In the genomic region with DNA sequence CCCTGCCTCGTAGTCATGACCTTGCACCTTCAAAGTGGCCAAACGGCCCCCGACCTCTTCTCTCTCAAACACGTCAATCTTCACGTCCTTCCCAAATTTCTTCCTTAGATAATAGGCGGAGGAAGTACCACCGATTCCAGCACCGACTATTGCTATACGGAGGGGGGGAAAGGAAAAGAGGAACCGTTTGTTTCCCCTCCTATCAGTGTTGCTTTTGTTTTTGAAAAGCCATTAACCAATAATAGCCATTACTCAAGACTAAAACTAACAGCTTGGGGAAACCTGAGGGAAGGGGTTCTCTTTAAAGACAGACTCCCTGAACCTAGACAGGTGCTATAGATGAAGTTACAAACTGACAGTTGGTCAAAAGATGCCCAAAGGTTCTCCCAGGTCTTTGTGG, we compare ENCODE assay signal across 9 mouse cellular contexts. TPM values are rescaled to one million over a fixed set of nuclear protein-coding genes. Genes with fewer than 3 reads are reported as not detected.
A peak's percentile ranks its signal among the peaks of the same experiment; 100 is the strongest.
DNase-seq lines count a peak whose midpoint lies in the region; ATAC-seq and TF ChIP-seq lines count a peak whose summit lies in the region.
"Had no signal": no experiment of that assay in that cellular context is flagged by ENCODE, and none has a peak within 500 bp of the region (broad histone marks: within the 10 kb centered on the region; RNA-seq: fewer than 3 reads in every experiment).

No protein-coding gene starts in this region.

- WGBS in heart, embryonic 10.5 days = 34% methylated on average over 10 of the region's 10 CpGs
- WGBS in heart, postnatal 0 days = 24% methylated on average over 10 of the region's 10 CpGs

- DNase-seq in heart, embryonic 10.5 days (ENCODE audit: low spot score) = no peak
- DNase-seq in heart, postnatal 4 days = no peak
- DNase-seq in heart, postnatal 0 days (ENCODE audit: low spot score) = no peak
- DNase-seq in urinary bladder, adult 2 months (ENCODE audit: low spot score) = no peak
- no peak for DNase-seq in T-cell, adult 2 months (ENCODE audit: low spot score)
- DNase-seq in adrenal gland, adult (ENCODE audit: inconsistent age in 2 of 2, low spot score in 1 of 2) = no peak

- no peak for TF ChIP-seq CTCF in E14TG2a.4 (conservative IDR thresholded peaks at IDR 0.05; ENCODE audit: low read length)
- no peak for TF ChIP-seq CTCF in heart, postnatal 0 days (IDR thresholded peaks at IDR 0.05; ENCODE audit: low read depth)

- peak overlapping the region; percentile 74 for H3K4me2 ChIP-seq in heart, postnatal 0 days (ENCODE audit: low read depth, low read length)

- peak overlapping the region; percentile 66 for H3K9ac ChIP-seq in heart, postnatal 0 days (replicated peaks; ENCODE audit: low read depth, low read length)

- TF ChIP-seq EP300 in heart, postnatal 0 days (IDR thresholded peaks at IDR 0.05; ENCODE audit: low read depth) = no peak

- peaks cover 38% of the 10 kb centered on the region for H3K4me1 ChIP-seq in heart, embryonic 10.5 days
- H3K4me1 ChIP-seq in E14TG2a.4 (replicated peaks; ENCODE audit: low read depth, low read length) = peaks cover 31% of the 10 kb centered on the region
- peaks cover 24% of the 10 kb centered on the region for H3K4me1 ChIP-seq in heart, postnatal 0 days (ENCODE audit: control insufficient read depth, insufficient read depth)
- H3K4me1 ChIP-seq in megakaryocyte, embryonic 14.5 days = peaks cover 49% of the 10 kb centered on the region

- H3K4me3 ChIP-seq in heart, embryonic 10.5 days = peak overlapping the region; percentile 93
- peak overlapping the region; percentile 99 for H3K4me3 ChIP-seq in E14TG2a.4 (replicated peaks; ENCODE audit: low read length)
- peak overlapping the region; percentile 78 for H3K4me3 ChIP-seq in heart, postnatal 0 days (ENCODE audit: low read depth, low read length)
- H3K4me3 ChIP-seq in megakaryocyte, embryonic 14.5 days (replicated peaks) = peak overlapping the region; percentile 98

- H3K27me3 ChIP-seq in heart, embryonic 10.5 days (ENCODE audit: insufficient read depth, poor library complexity, severe bottlenecking) = no peaks in the 10 kb centered on the region
- peaks cover 22% of the 10 kb centered on the region for H3K27me3 ChIP-seq in E14TG2a.4 (ENCODE audit: insufficient read depth, low read length)
- no peaks in the 10 kb centered on the region for H3K27me3 ChIP-seq in heart, postnatal 0 days (ENCODE audit: control insufficient read depth, insufficient read depth, low read length)
- no peaks in the 10 kb centered on the region for H3K27me3 ChIP-seq in megakaryocyte, embryonic 14.5 days (replicated peaks)

- no peak for ATAC-seq in heart, postnatal 0 days (ENCODE audit: insufficient read depth, low read depth)

- H3K36me3 ChIP-seq in heart, embryonic 10.5 days = peaks cover 21% of the 10 kb centered on the region
- H3K36me3 ChIP-seq in E14TG2a.4 (ENCODE audit: insufficient read depth, low read length) = peaks cover 30% of the 10 kb centered on the region
- peaks cover 16% of the 10 kb centered on the region for H3K36me3 ChIP-seq in heart, postnatal 0 days (replicated peaks; ENCODE audit: control insufficient read depth, insufficient read depth, low read length)
- peaks cover 29% of the 10 kb centered on the region for H3K36me3 ChIP-seq in megakaryocyte, embryonic 14.5 days (replicated peaks; ENCODE audit: low read length)

- H3K9me3 ChIP-seq in heart, embryonic 10.5 days = no peaks in the 10 kb centered on the region
- H3K9me3 ChIP-seq in E14TG2a.4 (ENCODE audit: low read length) = no peaks in the 10 kb centered on the region
- no peaks in the 10 kb centered on the region for H3K9me3 ChIP-seq in heart, postnatal 0 days (replicated peaks; ENCODE audit: control insufficient read depth, low read length)
- no peaks in the 10 kb centered on the region for H3K9me3 ChIP-seq in megakaryocyte, embryonic 14.5 days

- H3K27ac ChIP-seq in heart, embryonic 10.5 days = peak overlapping the region; percentile 93
- H3K27ac ChIP-seq in heart, postnatal 0 days (ENCODE audit: low read depth) = peak overlapping the region; percentile 81

RNA-seq across cellular contexts. Expression of a gene that starts 1.0 kb away (rescaled TPM):
- 55.4 and 57.8 TPM in 2 replicates for polyA plus RNA-seq in heart, embryonic 10.5 days (2016; fragmentation: Nextera tagmentation; extraction: Ambion mirVana)
- total RNA-seq in heart, postnatal 4 days (2021) = 10 to 100 TPM; 52.5 TPM
- 44.5 and 55.8 TPM in 2 replicates for total RNA-seq in heart, postnatal 0 days (2014; rRNA removed; ENCODE audit: low replicate concordance)
- polyA plus RNA-seq in heart, postnatal 0 days (2015; fragmentation: Nextera tagmentation; extraction: Ambion mirVana) = 44.5 and 44.7 TPM in 2 replicates
- polyA plus RNA-seq in megakaryocyte, embryonic 14.5 days (2012; ENCODE audit: insufficient read depth, low replicate concordance) = 8.2 and 12.4 TPM in 2 replicates
- 91.2 and 102 TPM in 2 replicates for polyA plus RNA-seq in urinary bladder, adult 2 months (2012; rRNA removed)

RNA-seq across cellular contexts. Expression of a gene that starts 8.1 kb away (rescaled TPM):
- polyA plus RNA-seq in heart, embryonic 10.5 days (2016; fragmentation: Nextera tagmentation; extraction: Ambion mirVana) = 144 and 177 TPM in 2 replicates
- 10 to 100 TPM; 60.2 to 62.3 TPM for total RNA-seq in heart, postnatal 4 days (2021)
- 50.5 and 76.7 TPM in 2 replicates for total RNA-seq in heart, postnatal 0 days (2014; rRNA removed; ENCODE audit: low replicate concordance)
- polyA plus RNA-seq in heart, postnatal 0 days (2015; fragmentation: Nextera tagmentation; extraction: Ambion mirVana) = 67.8 and 72.0 TPM in 2 replicates
- 2.0 and 6.4 TPM in 2 replicates for polyA plus RNA-seq in megakaryocyte, embryonic 14.5 days (2012; ENCODE audit: insufficient read depth, low replicate concordance)
- polyA plus RNA-seq in urinary bladder, adult 2 months (2012; rRNA removed) = 55.8 and 74.2 TPM in 2 replicates

RNA-seq across cellular contexts. Expression of a gene that starts 24.9 kb away (rescaled TPM):
- 410 and 487 TPM in 2 replicates for polyA plus RNA-seq in heart, embryonic 10.5 days (2016; fragmentation: Nextera tagmentation; extraction: Ambion mirVana)
- total RNA-seq in heart, postnatal 4 days (2021) = 100 to 1,000 TPM; 108 to 113 TPM
- 35.6 and 52.8 TPM in 2 replicates for total RNA-seq in heart, postnatal 0 days (2014; rRNA removed; ENCODE audit: low replicate concordance)
- 159 and 170 TPM in 2 replicates for polyA plus RNA-seq in heart, postnatal 0 days (2015; fragmentation: Nextera tagmentation; extraction: Ambion mirVana)
- polyA plus RNA-seq in megakaryocyte, embryonic 14.5 days (2012; ENCODE audit: insufficient read depth, low replicate concordance) = 2.9 and 11.4 TPM in 2 replicates
- 87.2 and 143 TPM in 2 replicates for polyA plus RNA-seq in urinary bladder, adult 2 months (2012; rRNA removed)

RNA-seq across cellular contexts. Expression of a gene that starts 30.5 kb away (rescaled TPM):
- 1.1 TPM in 1 of 2 replicates, not detected in the other for polyA plus RNA-seq in heart, embryonic 10.5 days (2016; fragmentation: Nextera tagmentation; extraction: Ambion mirVana)
- not detected for total RNA-seq in heart, postnatal 4 days (2021)
- total RNA-seq in heart, postnatal 0 days (2014; rRNA removed; ENCODE audit: low replicate concordance) = 0.46 TPM in 1 of 2 replicates, not detected in the other
- not detected in 2 replicates for polyA plus RNA-seq in heart, postnatal 0 days (2015; fragmentation: Nextera tagmentation; extraction: Ambion mirVana)
- not detected in 2 replicates for polyA plus RNA-seq in megakaryocyte, embryonic 14.5 days (2012; ENCODE audit: insufficient read depth, low replicate concordance)
- polyA plus RNA-seq in urinary bladder, adult 2 months (2012; rRNA removed) = 0.28 and 1.0 TPM in 2 replicates
- total RNA-seq: gastrocnemius, adult 18-20 months had no signal

RNA-seq across cellular contexts. Expression of a gene that starts 30.5 kb away (rescaled TPM):
- polyA plus RNA-seq in heart, embryonic 10.5 days (2016; fragmentation: Nextera tagmentation; extraction: Ambion mirVana) = 148 and 182 TPM in 2 replicates
- total RNA-seq in heart, postnatal 4 days (2021) = 10 to 100 TPM; 26.8 to 28.7 TPM
- 44.3 and 48.2 TPM in 2 replicates for total RNA-seq in heart, postnatal 0 days (2014; rRNA removed; ENCODE audit: low replicate concordance)
- polyA plus RNA-seq in heart, postnatal 0 days (2015; fragmentation: Nextera tagmentation; extraction: Ambion mirVana) = 75.9 TPM in 2 replicates
- 2.8 and 6.7 TPM in 2 replicates for polyA plus RNA-seq in megakaryocyte, embryonic 14.5 days (2012; ENCODE audit: insufficient read depth, low replicate concordance)
- polyA plus RNA-seq in urinary bladder, adult 2 months (2012; rRNA removed) = 30.8 and 35.3 TPM in 2 replicates
